Mouse (Mus musculus) left cerebral cortex, adult 18-20 months (tissue): ENCODE data around the gene Abhd4. TPM values are rescaled to one million over a fixed set of nuclear protein-coding genes. Genes with fewer than 3 reads are reported as not detected.

ENCODE experiments used
- DNase-seq, 2 experiments: peaks; one replicate each; pipeline ENCODE4 v3.0.0; 2021 to 2022; ENCODE audit warnings: low spot score in 2 of 2, mixed read lengths in 1 of 2
- long read RNA-seq, 2 experiments: library from polyadenylated mRNA; stranded (forward); transcript quantifications; one replicate each; pipeline ENCODE4 v2.0.0; 2021
- total RNA-seq, 2 experiments: library from RNA; stranded (reverse); gene quantifications; 2 replicates each; pipeline ENCODE4 v1.2.3; 2021

Abhd4 gene
- 10 to 100 TPM; 42.8 to 46.2 TPM for total RNA-seq
- long read RNA-seq, experiment 1, transcript Abhd4-201 (7 exons, 2,401 nt), result major isoform, 115 of 139 reads
- long read RNA-seq, experiment 1, transcript Abhd4-202 (7 exons, 2,508 nt), result minor isoform, 7 of 139 reads
- long read RNA-seq, experiment 1, partial matches to known transcripts, result 10 of 139 reads
- long read RNA-seq, experiment 1, other reads (novel, unspliced or antisense), result 7 of 139 reads
- long read RNA-seq, experiment 2, transcript Abhd4-202 (7 exons, 2,508 nt), result minor isoform, 11 of 66 reads
- long read RNA-seq, experiment 2, transcript Abhd4-201 (7 exons, 2,401 nt), result major isoform, 48 of 66 reads
- long read RNA-seq, experiment 2, partial matches to known transcripts, result 4 of 66 reads
- long read RNA-seq, experiment 2, other reads (novel, unspliced or antisense), result 3 of 66 reads

DNA sequence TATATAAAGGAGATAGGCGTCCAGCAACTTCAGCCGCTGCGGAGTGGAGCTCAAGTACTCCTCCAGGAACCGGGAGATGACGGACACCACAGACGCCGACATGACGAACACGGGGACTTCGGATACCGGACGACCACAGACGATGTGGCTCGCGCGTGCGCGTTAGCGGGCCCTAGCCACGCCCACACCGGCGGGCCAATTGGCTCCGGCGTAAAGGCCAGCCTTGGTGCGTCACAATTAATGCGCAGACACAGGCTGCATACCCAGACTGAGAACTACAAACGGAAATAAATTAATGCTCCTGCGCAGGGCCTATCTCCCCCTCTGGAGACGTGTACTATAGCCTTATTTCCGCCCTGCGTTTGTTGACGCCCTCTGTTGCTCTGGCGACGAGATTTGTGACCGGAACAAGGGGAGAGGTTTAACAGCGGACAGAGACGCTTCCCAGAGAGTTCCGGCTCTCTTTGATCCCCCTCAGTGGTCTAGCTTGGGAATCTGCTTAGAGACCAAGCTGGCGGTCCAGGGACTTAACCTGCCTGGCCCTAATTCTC is at the start of gene Abhd4, which contains the start of gene Dad1:
Abhd4 (plus strand) TSS at position 448 of the 551 bp plus-strand sequence.
Dad1 (minus strand) TSS at position 364 of the 551 bp plus-strand sequence.
- peak; percentile 97 to 98 for DNase-seq

DNA sequence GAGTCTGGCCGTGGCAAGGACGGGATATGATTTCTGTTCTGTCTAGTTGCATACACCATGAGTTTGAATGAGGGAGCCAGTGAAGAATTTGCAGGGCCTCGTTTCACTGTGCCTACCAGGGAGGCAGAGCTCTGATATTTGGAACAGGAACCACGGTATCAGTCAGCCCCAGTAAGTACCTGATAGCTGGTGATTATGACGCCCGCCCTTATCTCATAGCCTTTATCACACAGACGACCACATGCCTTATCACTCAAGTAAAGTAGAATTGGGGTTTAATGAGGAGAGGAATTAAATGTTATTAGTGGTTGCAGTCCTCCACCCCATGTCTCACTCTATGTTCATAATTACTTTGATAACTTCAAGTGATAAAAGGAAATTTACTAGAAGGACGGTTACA is 49.7 kb upstream of the Abhd4 start:
- DNase-seq, result no peak

DNA sequence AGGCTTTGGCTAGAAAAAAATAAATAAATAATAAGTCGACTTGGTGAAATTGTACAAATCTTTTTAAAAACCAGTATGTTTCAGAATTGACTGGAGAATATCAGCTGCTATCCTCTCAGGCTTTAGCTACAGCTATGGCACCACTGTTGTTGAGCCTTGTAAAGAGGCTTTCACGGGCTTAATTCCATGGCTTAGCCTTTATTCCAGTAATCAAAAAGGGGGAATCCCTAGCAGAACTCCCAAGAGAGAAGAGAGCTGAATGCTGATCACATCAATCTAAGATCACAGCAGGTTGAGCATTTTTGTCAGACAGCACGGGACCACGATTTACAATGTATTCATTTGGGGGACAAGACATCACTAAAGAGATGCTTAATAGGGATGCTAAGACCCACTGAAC is 49.2 kb upstream of the Abhd4 start:
- no peak for DNase-seq

DNA sequence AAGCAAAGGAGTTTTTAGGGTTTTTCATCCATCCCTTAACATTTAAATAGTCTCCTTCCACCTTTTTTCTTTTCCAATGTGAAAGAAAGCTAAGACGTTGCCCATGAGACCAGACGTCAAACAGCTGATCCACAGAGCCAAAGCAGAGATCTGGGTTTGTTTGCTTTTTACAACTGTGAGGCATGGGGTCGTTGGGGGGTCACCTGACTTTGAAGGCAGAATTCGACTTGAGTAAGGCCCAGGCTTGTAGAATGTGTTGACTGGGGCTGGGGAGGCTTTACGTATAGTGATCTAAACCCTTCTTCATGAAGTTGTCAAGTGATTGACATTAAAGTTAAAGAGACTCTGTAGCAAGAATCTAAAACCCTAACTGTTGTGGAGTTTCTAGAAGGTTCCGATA is 48.1 kb upstream of the Abhd4 start:
- DNase-seq, result no peak

DNA sequence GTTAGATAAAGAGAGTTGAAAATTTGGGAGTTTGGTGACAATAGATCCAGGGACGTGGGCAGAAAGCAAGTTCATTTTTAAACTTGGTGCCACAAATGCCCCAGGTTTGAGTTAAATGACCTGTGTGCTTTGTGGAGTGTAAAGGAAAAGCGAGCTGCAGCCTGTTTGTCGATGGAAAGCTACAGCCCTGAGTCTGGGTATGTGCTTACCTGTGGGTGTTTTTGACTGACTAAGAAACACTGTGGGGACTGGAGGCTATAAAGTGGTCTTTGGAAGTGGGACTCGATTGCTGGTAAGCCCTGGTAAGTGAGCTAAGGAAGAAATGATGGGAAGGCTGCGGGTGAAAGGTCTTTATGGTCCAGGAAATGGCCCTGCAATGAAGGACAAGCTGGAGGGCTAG is 47.7 kb upstream of the Abhd4 start:
- no peak for DNase-seq

DNA sequence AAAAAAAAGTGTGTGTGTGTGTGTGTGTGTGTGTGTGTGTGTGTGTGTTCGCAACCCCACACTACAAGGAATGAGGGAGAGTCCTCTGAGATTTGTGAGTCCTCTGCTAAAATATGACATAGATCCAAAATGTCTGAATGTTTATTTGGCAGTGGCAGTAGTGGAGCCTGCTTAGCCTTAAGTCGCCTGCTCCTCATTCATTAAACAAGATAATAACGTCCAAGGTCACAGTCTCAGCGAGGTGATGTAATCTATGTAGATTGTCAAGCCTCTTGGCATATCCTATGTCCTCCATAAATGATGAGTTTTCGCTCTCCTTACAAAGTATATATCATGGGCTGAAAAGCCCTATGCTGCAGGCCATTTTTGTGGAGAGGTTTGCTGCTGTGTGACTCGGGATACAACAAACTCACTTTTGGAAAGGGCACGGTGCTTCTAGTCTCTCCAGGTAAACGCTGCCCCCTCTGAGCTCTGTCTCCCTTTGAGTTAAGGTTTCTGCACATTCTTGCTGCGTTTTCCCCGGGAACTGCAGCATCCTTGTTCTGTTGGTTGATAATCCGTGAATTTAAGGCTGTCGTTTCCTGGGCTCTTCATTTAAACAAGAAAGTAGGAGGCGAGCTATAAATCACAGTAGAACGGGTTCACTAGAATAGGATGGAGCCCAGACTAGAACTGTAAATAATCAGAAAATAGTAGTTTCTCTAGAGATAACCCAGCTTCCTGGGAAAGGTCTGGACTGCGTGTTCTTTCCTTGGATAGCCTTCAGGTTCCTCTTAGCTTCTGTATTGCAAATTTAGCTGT is 47.0 kb upstream of the Abhd4 start:
- no peak for DNase-seq

DNA sequence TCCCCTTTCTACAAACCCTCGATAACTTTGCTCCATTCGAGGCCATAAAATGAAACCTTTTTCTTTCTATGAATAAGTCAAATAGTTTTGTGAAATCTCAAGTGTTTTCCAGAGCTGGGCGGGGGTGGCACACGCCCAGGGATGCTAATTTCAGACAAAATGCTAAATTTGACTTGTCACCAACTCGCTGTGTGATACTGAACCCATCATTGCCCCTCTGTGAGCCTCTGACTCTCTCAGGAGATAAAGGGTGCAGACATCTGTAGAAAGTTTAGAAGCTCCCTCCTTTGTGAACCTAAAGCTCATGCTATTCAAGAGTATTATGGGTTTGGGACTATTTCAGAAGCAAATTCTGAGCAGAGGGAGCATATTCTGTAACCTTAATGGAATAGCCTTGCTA is 46.1 kb upstream of the Abhd4 start:
- no peak for DNase-seq

DNA sequence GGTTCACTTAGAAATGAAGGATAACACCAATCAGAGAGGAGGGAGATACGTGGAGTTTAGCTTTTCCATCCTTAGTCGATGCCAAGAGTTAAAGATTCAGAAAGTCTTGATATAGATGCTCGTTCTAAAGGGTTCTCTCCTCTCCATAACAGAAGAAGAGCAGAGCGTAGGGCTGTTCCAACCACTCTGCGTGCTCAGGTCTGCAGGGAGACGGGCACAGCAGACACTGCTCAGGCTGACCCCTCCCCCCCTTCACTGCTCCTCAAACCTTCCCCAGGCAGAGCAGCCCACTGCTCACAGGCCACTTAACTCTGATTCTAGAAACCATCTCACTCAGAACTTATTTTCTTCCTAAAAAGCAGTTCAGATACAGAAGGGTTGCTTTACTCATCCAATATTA is 45.2 kb upstream of the Abhd4 start:
- DNase-seq, result no peak

DNA sequence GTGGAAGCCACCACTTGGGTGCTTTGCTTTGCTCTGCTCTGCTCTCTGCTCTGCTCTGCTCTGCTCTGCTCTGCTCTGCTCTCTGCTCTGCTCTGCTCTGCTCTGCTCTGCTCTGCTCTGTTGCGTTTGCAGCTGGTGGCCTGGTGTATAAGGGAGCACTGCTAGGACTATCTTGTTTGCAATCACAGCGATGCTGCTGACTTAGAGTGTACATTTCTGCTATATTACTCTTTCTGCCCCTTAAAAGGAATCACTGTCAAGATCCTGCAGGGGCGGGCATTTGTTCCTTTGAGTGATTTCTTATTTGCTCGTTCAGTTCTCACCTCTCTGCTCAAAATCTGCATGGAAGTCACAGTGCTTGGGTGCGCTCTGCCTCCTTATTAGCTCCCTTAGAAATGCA is 44.1 kb upstream of the Abhd4 start:
- DNase-seq, result no peak

DNA sequence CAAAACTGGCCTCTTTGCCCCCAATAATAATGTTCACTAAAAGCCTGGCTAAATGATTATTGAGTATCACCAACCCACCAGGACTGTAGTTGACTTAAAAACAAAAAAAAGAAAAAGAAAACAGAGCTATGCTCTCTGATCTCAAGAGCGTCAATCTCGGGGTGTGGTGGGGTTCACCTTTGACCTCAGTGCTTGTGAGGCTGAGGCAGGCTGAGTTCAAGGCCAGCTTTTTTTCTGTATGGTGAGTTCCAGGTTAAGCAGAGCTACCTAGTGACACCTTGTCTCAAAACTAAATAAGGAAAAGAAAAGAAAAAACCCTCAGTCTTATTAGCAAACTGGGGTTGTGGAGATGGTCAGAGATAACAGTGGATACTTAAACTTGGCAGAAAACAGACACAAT is 43.6 kb upstream of the Abhd4 start:
- DNase-seq, result no peak

DNA sequence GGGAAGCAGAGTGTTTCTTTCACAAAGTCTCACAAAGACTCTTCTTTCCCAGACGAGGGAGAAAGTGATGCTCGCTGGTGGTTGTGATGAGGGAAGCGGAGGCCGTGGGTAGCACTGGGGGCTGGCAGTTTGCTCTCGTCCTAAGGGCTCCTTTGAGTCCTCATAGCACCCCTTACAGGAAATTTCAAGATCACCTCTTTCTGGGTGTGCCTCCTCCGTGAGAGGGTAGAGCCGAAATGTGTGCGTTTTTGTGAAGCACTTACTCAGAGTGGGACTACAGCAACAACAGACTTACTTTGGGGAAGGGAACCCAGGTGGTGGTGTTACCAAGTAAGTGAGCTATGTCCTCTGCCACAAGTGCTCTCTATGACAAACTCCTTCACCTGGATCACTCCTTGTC is 42.8 kb upstream of the Abhd4 start:
- DNase-seq, result no peak

DNA sequence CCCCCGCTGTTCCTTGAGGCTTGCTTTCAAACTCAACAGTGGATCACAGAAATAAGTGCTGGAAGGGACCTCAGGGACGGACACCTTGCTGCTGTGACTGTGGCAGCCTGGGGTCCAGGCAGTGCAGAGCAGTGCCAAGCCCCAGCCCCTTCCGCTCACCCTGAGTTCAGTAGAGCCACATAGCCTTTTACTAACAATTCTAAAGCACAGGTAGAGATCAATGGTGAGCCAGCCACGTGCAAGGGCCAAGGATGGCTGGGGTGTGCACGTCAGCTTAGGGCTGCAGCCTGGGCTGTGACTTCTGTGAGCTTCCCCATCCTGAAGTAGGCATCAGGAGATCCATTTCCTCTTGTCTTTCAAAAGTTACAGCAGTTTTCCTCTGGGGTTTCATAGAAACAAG is 42.2 kb upstream of the Abhd4 start:
- no peak for DNase-seq

DNA sequence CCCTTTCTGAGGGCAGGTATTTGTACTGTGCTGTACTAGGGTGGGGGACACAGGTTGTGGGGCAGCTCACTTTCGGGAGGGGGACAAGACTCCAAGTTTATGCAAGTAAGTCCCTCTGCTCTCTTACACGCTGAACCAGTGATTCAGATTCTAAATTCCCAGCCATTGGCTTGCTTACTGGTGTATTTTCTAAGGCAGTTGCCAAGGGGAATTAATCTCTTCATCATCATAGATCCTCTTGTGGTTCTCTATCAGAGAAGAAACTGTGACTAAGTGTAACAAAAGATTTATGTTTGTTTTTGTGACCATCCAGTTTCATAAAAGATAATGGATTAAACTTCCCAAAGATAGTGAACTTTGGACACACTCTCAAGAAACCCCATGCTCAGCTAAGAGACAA is 40.3 kb upstream of the Abhd4 start:
- DNase-seq, result no peak

DNA sequence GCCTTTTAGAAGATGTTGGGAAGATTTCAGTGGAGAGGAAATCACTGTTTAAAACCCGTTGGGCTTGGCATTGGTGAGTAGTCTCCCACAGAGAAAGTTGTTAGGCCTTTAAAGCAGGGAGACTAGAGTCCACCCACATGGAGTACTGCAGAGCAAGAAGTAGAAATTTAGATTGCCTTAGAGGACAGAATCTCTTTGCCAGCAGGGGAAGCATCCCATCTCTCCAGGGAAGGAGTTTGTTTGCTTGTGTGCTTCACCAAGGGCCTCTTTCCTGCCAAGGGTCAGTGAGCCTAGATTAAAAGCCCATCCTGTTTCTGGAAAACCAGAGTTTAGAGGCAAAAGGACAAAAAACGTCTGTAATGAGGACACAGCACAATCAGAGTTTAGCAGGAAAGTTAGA is 39.5 kb upstream of the Abhd4 start:
- DNase-seq, result no peak

DNA sequence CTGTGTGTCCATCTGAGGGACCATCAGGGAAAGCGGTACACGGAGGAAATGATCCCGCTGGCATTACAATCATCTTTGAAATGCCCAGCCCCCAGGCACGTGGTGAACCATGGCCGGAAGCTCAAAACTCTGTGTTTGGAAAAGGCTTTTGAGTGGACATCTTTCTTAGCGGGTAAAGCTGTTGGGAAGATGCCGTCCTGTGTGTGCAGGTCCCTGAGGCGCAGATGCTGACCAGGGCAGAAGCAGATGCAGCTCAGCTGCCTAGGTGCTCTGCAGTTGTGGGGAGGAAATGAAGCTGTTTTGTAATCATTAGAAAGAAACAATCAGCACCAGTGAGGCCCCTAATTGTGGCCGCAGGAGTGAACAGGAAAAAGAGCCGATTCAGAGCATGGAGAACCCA is 39.1 kb upstream of the Abhd4 start:
- no peak for DNase-seq

DNA sequence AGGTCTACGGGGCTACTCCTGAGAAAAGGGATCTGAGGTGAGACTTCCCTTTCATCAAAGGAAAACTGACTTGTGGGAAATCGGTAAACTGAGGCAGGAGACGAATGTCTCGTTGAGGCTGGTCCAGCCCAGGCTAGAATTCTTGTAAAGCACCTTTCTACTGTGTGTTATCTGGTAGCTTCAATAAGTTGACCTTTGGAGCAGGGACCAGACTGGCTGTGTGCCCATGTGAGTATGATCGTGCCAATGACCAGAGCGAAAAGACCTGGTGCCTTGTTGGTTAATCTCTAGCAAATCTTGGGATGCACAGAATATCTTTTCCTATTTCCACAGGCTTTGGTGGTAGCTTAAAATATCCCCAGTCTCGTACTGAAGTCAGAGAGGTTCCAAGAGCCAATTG is 37.9 kb upstream of the Abhd4 start:
- DNase-seq, result no peak

DNA sequence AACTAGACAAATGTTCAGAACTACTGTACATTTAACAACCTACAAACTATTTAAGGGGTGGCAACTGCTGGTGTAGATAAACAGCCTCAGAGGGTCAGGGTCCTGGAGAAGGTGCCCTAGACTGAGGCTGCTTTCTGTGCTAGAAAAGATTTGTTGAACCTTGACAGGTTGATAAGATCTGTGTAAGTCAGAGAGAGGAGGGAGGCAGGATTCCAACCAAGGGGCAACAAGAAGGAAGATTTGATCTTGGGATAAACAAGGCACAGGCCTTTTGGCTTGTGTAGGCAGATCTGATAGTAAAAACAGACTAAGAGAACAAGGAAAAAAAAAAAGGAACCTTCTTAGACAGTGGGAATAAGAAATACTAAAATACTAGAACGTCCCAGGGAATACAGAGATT is 35.8 kb upstream of the Abhd4 start:
- DNase-seq, result no peak

DNA sequence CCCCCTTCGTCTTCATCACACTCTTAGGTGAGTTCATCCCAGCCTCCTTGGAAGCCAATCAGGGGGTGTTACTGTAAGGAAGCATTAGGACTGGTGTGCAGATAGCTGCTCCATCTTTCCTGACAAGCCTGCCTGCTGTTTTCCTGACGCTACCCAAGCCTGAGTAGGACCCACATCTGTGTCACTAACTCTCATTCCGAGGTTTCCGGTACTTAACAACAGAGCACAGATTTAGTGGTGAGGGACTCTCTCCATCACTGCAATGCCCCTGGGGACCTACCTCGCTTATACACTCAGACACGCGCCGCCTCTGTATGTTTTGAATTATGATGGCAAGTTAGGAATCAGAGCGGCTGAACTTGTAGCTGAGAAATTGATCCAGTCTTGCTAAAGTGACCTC is 35.3 kb upstream of the Abhd4 start:
- DNase-seq, result no peak

DNA sequence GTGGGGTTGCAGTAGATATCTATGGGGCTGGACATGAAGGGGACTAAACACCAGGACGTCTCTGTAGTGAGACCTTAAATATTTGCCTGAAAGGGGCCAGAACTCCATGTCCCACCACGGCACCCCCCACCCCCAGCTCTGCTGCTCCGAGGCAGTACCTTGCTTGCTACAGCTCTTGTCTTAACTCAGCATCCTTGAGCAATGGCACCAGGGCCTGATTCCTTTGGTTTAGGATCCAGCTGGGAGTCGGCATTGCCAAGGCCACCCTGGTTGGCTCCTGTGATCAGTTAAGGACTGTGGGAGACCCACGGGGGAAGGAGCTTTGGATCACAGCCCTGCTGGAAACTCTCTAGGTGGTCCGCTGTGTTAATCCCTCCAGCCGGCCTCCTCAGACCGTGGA is 34.7 kb upstream of the Abhd4 start:
- no peak for DNase-seq

DNA sequence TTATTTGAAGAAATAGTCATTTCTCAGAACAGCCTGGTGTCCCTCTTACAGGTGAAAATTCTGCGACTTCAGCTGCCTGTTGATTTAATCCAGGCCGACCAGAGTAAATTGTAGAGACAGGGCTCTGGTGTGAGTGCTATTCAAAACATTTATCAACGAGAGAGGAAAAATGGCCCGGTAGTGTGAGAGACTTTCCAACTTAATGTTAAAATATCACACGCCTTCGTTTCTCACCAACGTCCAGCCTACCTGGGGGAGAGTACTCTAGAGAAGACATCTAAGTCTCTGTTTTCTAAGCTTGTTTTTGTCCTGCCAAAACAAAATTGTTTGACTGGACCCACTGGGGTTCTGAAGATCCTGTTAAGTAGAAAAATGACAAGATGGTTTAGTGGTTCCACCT is 34.1 kb upstream of the Abhd4 start:
- DNase-seq, result no peak

DNA sequence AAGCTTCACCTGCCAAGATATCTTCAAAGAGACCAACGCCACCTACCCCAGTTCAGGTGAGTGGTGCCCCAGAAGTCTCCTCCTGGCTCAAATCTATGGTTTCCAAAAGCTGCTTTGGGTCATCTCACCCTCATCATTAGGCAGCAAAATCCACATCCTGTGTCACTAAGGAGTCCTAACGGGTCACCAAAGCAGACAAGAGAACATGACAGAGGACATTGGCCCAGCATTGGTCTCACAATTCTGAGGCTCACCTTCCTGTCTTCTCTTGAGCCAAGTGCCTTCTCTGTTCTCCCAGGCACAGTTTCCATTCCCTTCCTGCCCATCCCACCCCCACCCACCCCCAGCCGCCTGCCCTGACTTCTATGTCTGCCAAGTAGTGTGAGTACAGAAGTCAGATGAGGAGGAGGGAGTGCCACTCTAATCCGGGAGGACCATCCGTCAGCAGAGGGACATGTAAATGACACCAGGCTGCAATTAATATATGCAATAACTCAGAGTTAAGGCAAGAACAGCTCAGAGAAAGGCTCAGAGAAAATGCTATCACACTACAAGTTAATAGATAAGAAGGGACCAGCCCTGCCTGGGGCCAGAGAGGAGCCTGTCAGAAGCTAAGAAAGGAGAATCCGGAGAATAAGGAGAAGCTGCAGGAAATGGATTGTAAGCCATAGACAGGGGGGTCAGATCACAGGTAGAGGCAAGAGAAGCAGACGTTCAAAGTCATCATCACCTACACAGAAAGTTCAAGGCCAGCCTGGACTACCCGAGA is 33.1 kb upstream of the Abhd4 start:
- no peak for DNase-seq

DNA sequence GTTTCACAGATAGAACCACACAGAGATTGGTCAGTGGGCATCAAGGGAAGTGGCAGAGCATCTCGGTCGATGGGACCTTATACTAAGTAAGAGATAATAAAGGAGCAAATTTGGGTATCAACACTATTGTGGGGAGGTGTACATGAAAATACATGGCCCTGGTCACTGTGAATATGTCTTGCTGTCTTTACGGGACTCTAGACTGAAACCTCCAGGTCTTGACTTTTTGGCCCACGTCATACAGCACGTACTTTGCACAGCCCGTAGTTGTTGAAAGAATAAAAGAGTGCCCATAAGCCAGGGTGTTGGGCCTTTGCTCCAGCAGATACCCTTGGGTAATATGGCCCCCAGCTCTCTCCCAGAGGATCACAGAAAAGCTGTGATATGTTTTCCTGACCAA is 32.3 kb upstream of the Abhd4 start:
- no peak for DNase-seq
